Mouse (Mus musculus) forebrain, postnatal 0 days (tissue): Measurements from ENCODE around the gene Capza1. TPM values are rescaled to one million over a fixed set of nuclear protein-coding genes. Genes with fewer than 3 reads are reported as not detected.
"Not testable (repeated sequence)": the region's sequence is repeated elsewhere in the genome, so short reads cannot be mapped to it uniquely, and the experiment has no call there.

ENCODE experiments used
- ATAC-seq: fragments of 200-750 bp; cut with Nextera tagmentation; 2 replicates; pipeline ENCODE4 v1.8.0; 2017; ENCODE audit warnings: mild to moderate bottlenecking, moderate library complexity
- DNase-seq: peaks from one replicate; pipeline ENCODE4 v3.0.0-alpha.2; 2015
- H3K27ac ChIP-seq: fragments of 300-500 bp; sonication (generic); 2 replicates; pipeline ENCODE4 v1.5.1; 2014; ENCODE audit warnings: low read depth, mild to moderate bottlenecking, antibody characterized with exemption, low read length, moderate library complexity, mixed read lengths
- H3K27me3 ChIP-seq: fragments of 300-500 bp; sonication (generic); 2 replicates; pipeline ENCODE4 v1.6.1; 2014; ENCODE audit warnings: mild to moderate bottlenecking, low read length, mixed read lengths; ENCODE audit not compliant: insufficient read depth
- H3K36me3 ChIP-seq: fragments of 300-500 bp; sonication (generic); 2 replicates; pipeline ENCODE4 v1.6.1; 2014; ENCODE audit warnings: mild to moderate bottlenecking, moderate library complexity; ENCODE audit not compliant: insufficient read depth
- H3K4me1 ChIP-seq: fragments of 300-500 bp; sonication (generic); 2 replicates; pipeline ENCODE4 v1.6.1; 2014; ENCODE audit warnings: antibody characterized with exemption; ENCODE audit not compliant: insufficient read depth
- H3K4me2 ChIP-seq: fragments of 300-500 bp; sonication (generic); 2 replicates; pipeline ENCODE4 v1.6.1; 2014; ENCODE audit warnings: low read depth, mild to moderate bottlenecking, moderate library complexity
- H3K4me3 ChIP-seq: fragments of 300-500 bp; sonication (generic); 2 replicates; pipeline ENCODE4 v1.5.1; 2014; ENCODE audit warnings: low read depth, low read length, mixed read lengths
- H3K9ac ChIP-seq: fragments of 300-500 bp; sonication (generic); 2 replicates; pipeline ENCODE4 v1.6.1; 2014; ENCODE audit warnings: mild to moderate bottlenecking
- H3K9me3 ChIP-seq: fragments of 300-500 bp; sonication (generic); 2 replicates; pipeline ENCODE4 v1.6.1; 2016; ENCODE audit warnings: low read length
- CTCF ChIP-seq: sonication (generic); IDR thresholded peaks from 2 replicates; pipeline ENCODE4 v1.5.1; 2016; ENCODE audit warnings: antibody characterized with exemption, control low read depth, low read depth
- WGBS: fragments of 180-500 bp; shearing (Covaris S2); extraction: QIAGEN DNeasy Blood & Tissue Kit; methylation state at CpG from one replicate; pipeline ENCODE4 v1.1.7; 2014; 5-methylcytosine and 5-hydroxymethylcytosine counted together
- polyA plus RNA-seq: library from polyadenylated mRNA; unstranded; fragments of >200 nt; fragmentation: Nextera tagmentation; extraction: Ambion mirVana; gene quantifications from 2 replicates; pipeline ENCODE4 v1.2.1, GENCODE M21; 2015
- total RNA-seq: library from RNA; depleted of rRNA; stranded (reverse); fragments of >200 nt; gene quantifications from 2 replicates; pipeline ENCODE4 v1.2.3, GENCODE M21; 2014

The Capza1 gene
- total and polyA plus RNA-seq, 2 experiments from 2014 or later: 92.4 to 119 TPM

GRCm38 (mm10) chr3:104817991-104818748 is 46.1 kb downstream of the Capza1 start, which contains the start of gene Mov10:
TSS of gene Mov10 (minus strand) at chr3:104818563.
- Histone ChIP-seq H3K27me3 (no peaks in the 10 kb centered on the region), H3K9ac (peak within 1 kb of the TSS; percentile 62), H3K4me2 (peak within 1 kb of the TSS; percentile 94), H3K4me3 (peak within 1 kb of the TSS; percentile 69), H3K27ac (peak within 1 kb of the TSS; percentile 69), H3K4me1 (no peaks in the 10 kb centered on the region), H3K9me3 (no peaks in the 10 kb centered on the region), H3K36me3 (0 out of 2 replicates have a peak, but pooled peaks cover 6% of the 10 kb centered on the region)
- ATAC-seq: peak; percentile 65
- WGBS: 3% methylated on average over 40 of the region's 40 CpGs
- peak; percentile 53 for DNase-seq
- TF ChIP-seq CTCF: no peak

GRCm38 (mm10) chr3:104817481-104817990 is 46.8 kb downstream of the Capza1 start:
- peak; percentile 61 for DNase-seq
- Histone ChIP-seq H3K4me3 (peak overlapping the region; percentile 69), H3K27ac (peak overlapping the region; percentile 69), H3K4me2 (peak overlapping the region; percentile 94), H3K27me3 (no peaks in the 10 kb centered on the region), H3K4me1 (no peaks in the 10 kb centered on the region), H3K9ac (peak overlapping the region; percentile 62), H3K36me3 (0 out of 2 replicates have a peak, but pooled peaks cover 5% of the 10 kb centered on the region), H3K9me3 (no peaks in the 10 kb centered on the region)
- under 1% methylated on average over 42 of the region's 46 CpGs for WGBS
- ATAC-seq: peak; percentile 83
- TF ChIP-seq CTCF: no peak

GRCm38 (mm10) chr3:104816130-104816529 is 48.2 kb downstream of the Capza1 start:
- Histone ChIP-seq H3K27me3 (no peaks in the 10 kb centered on the region), H3K4me2 (no peak overlapping the region), H3K4me3 (no peak overlapping the region), H3K9me3 (no peaks in the 10 kb centered on the region), H3K4me1 (no peaks in the 10 kb centered on the region), H3K27ac (no peak overlapping the region), H3K9ac (no peak overlapping the region), H3K36me3 (0 out of 2 replicates have a peak, but pooled peaks cover under 1% of the 10 kb centered on the region)
- TF ChIP-seq CTCF: no peak
- ATAC-seq (no peak), DNase-seq (no peak)
- WGBS: 96% methylated on average over 7 of the region's 7 CpGs

- no peak for TF ChIP-seq CTCF
- Histone ChIP-seq H3K9me3 (no peaks in the 10 kb centered on the region), H3K4me2 (no peak overlapping the region), H3K27me3 (no peaks in the 10 kb centered on the region), H3K4me1 (no peaks in the 10 kb centered on the region), H3K9ac (no peak overlapping the region), H3K4me3 (no peak overlapping the region), H3K36me3 (no peaks in the 10 kb centered on the region), H3K27ac (no peak overlapping the region)
- no peak for ATAC-seq
- DNase-seq: no peak
- WGBS: 82% methylated on average over 2 of the region's 2 CpGs
These were observed 49.0 kb downstream of the Capza1 start for GRCm38 (mm10) chr3:104815346-104815745.

GRCm38 (mm10) chr3:104814746-104815145 is 49.6 kb downstream of the Capza1 start:
- Histone ChIP-seq H3K27ac (no peak overlapping the region), H3K9ac (no peak overlapping the region), H3K9me3 (no peaks in the 10 kb centered on the region), H3K4me3 (no peak overlapping the region), H3K36me3 (no peaks in the 10 kb centered on the region), H3K4me1 (no peaks in the 10 kb centered on the region), H3K27me3 (no peaks in the 10 kb centered on the region), H3K4me2 (no peak overlapping the region)
- no peak for DNase-seq
- no peak for ATAC-seq
- 96% methylated on average over 1 of the region's 1 CpGs for WGBS
- TF ChIP-seq CTCF: no peak

- not testable (repeated sequence) for H3K4me3 ChIP-seq, H3K36me3 ChIP-seq, ATAC-seq, H3K9me3 ChIP-seq, DNase-seq, H3K9ac ChIP-seq, H3K4me2 ChIP-seq, H3K27ac ChIP-seq, H3K27me3 ChIP-seq, H3K4me1 ChIP-seq
- 93% methylated on average over 7 of the region's 7 CpGs for WGBS
These were observed 51.1 kb downstream of the Capza1 start for GRCm38 (mm10) chr3:104813227-104813626.

- Histone ChIP-seq H3K4me2 (no peak overlapping the region), H3K36me3 (no peaks in the 10 kb centered on the region), H3K27me3 (no peaks in the 10 kb centered on the region), H3K9ac (no peak overlapping the region), H3K27ac (no peak overlapping the region), H3K4me3 (no peak overlapping the region), H3K4me1 (no peaks in the 10 kb centered on the region), H3K9me3 (no peaks in the 10 kb centered on the region)
- ATAC-seq (no peak), DNase-seq (no peak)
- TF ChIP-seq CTCF: no peak
- 85% methylated on average over 4 of the region's 4 CpGs for WGBS
These were observed 52.1 kb downstream of the Capza1 start for GRCm38 (mm10) chr3:104812254-104812653.
